Mouse (Mus musculus): ENCODE measurements around the gene Gm49396. TPM values are rescaled to one million over a fixed set of nuclear protein-coding genes. Genes with fewer than 3 reads are reported as not detected.
A peak's percentile ranks its signal among the peaks of the same experiment; 100 is the strongest.

Gene Gm49396
- total and polyA plus RNA-seq, 2 experiments from 2014 or later = 6.0 to 7.2 TPM

- Histone ChIP-seq H3K27ac (ENCODE audit: low read depth, low read length) (no peak overlapping the region), H3K9me3 (ENCODE audit: low read length) (no peaks in the 10 kb centered on the region), H3K36me3 (ENCODE audit: insufficient read depth, low read length) (peaks cover 20% of the 10 kb centered on the region), H3K4me2 (ENCODE audit: low read depth, low read length, poor library complexity, severe bottlenecking) (no peak overlapping the region), H3K4me1 (ENCODE audit: insufficient read depth, low read length) (no peaks in the 10 kb centered on the region), H3K9ac (replicated peaks; ENCODE audit: low read length, poor library complexity, severe bottlenecking) (no peak overlapping the region), H3K4me3 (ENCODE audit: low read depth, low read length) (no peak overlapping the region), H3K27me3 (ENCODE audit: insufficient read depth, low read length) (no peaks in the 10 kb centered on the region)
- DNase-seq (ENCODE audit: low spot score) (peak; percentile 53), ATAC-seq (ENCODE audit: low FRiP score) (no peak)
- 23% methylated on average over 14 of the region's 14 CpGs for WGBS
- peak; percentile 70 for TF ChIP-seq CTCF (IDR thresholded peaks at IDR 0.05)
These were observed 50.5 kb downstream of the Gm49396 start for GRCm38 (mm10) chr7:30613529-30614112.

GRCm38 (mm10) chr7:30614454-30614853 lies 51.3 kb downstream of the Gm49396 start:
- no peaks in the 10 kb centered on the region for H3K4me1 ChIP-seq (ENCODE audit: insufficient read depth, low read length)

GRCm38 (mm10) chr7:30615049-30615760 lies 52.1 kb downstream of the Gm49396 start:
- no peaks in the 10 kb centered on the region for H3K27me3 ChIP-seq (ENCODE audit: insufficient read depth, low read length)
- DNase-seq (ENCODE audit: low spot score) = no peak
- no peak overlapping the region for H3K4me3 ChIP-seq (ENCODE audit: low read depth, low read length)
- H3K36me3 ChIP-seq (ENCODE audit: insufficient read depth, low read length) = peaks cover 25% of the 10 kb centered on the region
- no peak overlapping the region for H3K4me2 ChIP-seq (ENCODE audit: low read depth, low read length, poor library complexity, severe bottlenecking)
- H3K9me3 ChIP-seq (ENCODE audit: low read length) = no peaks in the 10 kb centered on the region
- WGBS = 58% methylated on average over 5 of the region's 5 CpGs
- no peak overlapping the region for H3K27ac ChIP-seq (ENCODE audit: low read depth, low read length)
- H3K9ac ChIP-seq (replicated peaks; ENCODE audit: low read length, poor library complexity, severe bottlenecking) = no peak overlapping the region
- H3K4me1 ChIP-seq (ENCODE audit: insufficient read depth, low read length) = no peaks in the 10 kb centered on the region
- ATAC-seq (ENCODE audit: low FRiP score) = no peak
- no peak for TF ChIP-seq CTCF (IDR thresholded peaks at IDR 0.05)

More at GRCm38 (mm10) chr7:30614454-30614853, 51.3 kb downstream of the Gm49396 start:
- Histone ChIP-seq H3K4me2 (ENCODE audit: low read depth, low read length, poor library complexity, severe bottlenecking) (no peak overlapping the region), H3K36me3 (ENCODE audit: insufficient read depth, low read length) (peaks cover 25% of the 10 kb centered on the region), H3K27ac (ENCODE audit: low read depth, low read length) (no peak overlapping the region), H3K4me3 (ENCODE audit: low read depth, low read length) (no peak overlapping the region), H3K27me3 (ENCODE audit: insufficient read depth, low read length) (no peaks in the 10 kb centered on the region), H3K9ac (replicated peaks; ENCODE audit: low read length, poor library complexity, severe bottlenecking) (no peak overlapping the region), H3K9me3 (ENCODE audit: low read length) (no peaks in the 10 kb centered on the region)
- peak; percentile 40 for TF ChIP-seq CTCF (IDR thresholded peaks at IDR 0.05)
- 80% methylated on average over 2 of the region's 2 CpGs for WGBS
- DNase-seq (ENCODE audit: low spot score) (peak; percentile 5), ATAC-seq (ENCODE audit: low FRiP score) (no peak)

Small RNA genes within 50 kb of the gene (microRNA-seq; reads per million reads assigned to microRNA genes)
- not detected for gene Gm38670 (ENCODE audit: borderline number of aligned reads)
- gene Mir3569 (ENCODE audit: borderline number of aligned reads) = not detected

Other genes with a start within 250 kb of the Gm49396 start
Only the 30 nearest of the 33 such genes appear.
- gene Lrfn3, start 200.6 kb upstream of the Gm49396 start, total RNA-seq (2014; rRNA removed) = 44.8 and 47.5 TPM in 2 replicates
- gene Lrfn3, start 200.6 kb upstream of the Gm49396 start, polyA plus RNA-seq (2015; fragmentation: Nextera tagmentation; extraction: Ambion mirVana) = 22.1 and 24.8 TPM in 2 replicates
- 20.6 and 23.5 TPM in 2 replicates for gene Tyrobp, start 149.6 kb upstream of the Gm49396 start, total RNA-seq (2014; rRNA removed)
- gene Tyrobp, start 149.6 kb upstream of the Gm49396 start, polyA plus RNA-seq (2015; fragmentation: Nextera tagmentation; extraction: Ambion mirVana) = 43.7 and 46.5 TPM in 2 replicates
- gene Hcst, start 143.5 kb upstream of the Gm49396 start, total RNA-seq (2014; rRNA removed) = not detected in 2 replicates
- gene Hcst, start 143.5 kb upstream of the Gm49396 start, polyA plus RNA-seq (2015; fragmentation: Nextera tagmentation; extraction: Ambion mirVana) = 0.54 and 0.76 TPM in 2 replicates
- gene Nfkbid, start 141.6 kb upstream of the Gm49396 start, total RNA-seq (2014; rRNA removed) = 2.1 and 2.2 TPM in 2 replicates
- gene Nfkbid, start 141.6 kb upstream of the Gm49396 start, polyA plus RNA-seq (2015; fragmentation: Nextera tagmentation; extraction: Ambion mirVana) = 2.2 and 2.8 TPM in 2 replicates
- 923 and 924 TPM in 2 replicates for gene Aplp1, start 117.8 kb upstream of the Gm49396 start, total RNA-seq (2014; rRNA removed)
- gene Aplp1, start 117.8 kb upstream of the Gm49396 start, polyA plus RNA-seq (2015; fragmentation: Nextera tagmentation; extraction: Ambion mirVana) = 811 and 814 TPM in 2 replicates
- 0.99 and 4.9 TPM in 2 replicates for gene Kirrel2, start 105.7 kb upstream of the Gm49396 start, total RNA-seq (2014; rRNA removed)
- 0.32 and 0.43 TPM in 2 replicates for gene Kirrel2, start 105.7 kb upstream of the Gm49396 start, polyA plus RNA-seq (2015; fragmentation: Nextera tagmentation; extraction: Ambion mirVana)
- gene Nphs1, start 105.0 kb upstream of the Gm49396 start, total RNA-seq (2014; rRNA removed) = 0.33 TPM in 1 of 2 replicates, not detected in the other
- gene Nphs1, start 105.0 kb upstream of the Gm49396 start, polyA plus RNA-seq (2015; fragmentation: Nextera tagmentation; extraction: Ambion mirVana) = 0.11 TPM in 1 of 2 replicates, not detected in the other
- gene Prodh2, start 69.7 kb upstream of the Gm49396 start, total RNA-seq (2014; rRNA removed) = not detected in 2 replicates
- gene Prodh2, start 69.7 kb upstream of the Gm49396 start, polyA plus RNA-seq (2015; fragmentation: Nextera tagmentation; extraction: Ambion mirVana) = not detected in 2 replicates
- gene Arhgap33, start 28.3 kb upstream of the Gm49396 start, total RNA-seq (2014; rRNA removed) = 67.0 and 68.2 TPM in 2 replicates
- gene Arhgap33, start 28.3 kb upstream of the Gm49396 start, polyA plus RNA-seq (2015; fragmentation: Nextera tagmentation; extraction: Ambion mirVana) = 113 TPM in 2 replicates
- 5.9 and 6.2 TPM in 2 replicates for gene Hspb6, start 11.2 kb upstream of the Gm49396 start, total RNA-seq (2014; rRNA removed)
- gene Hspb6, start 11.2 kb upstream of the Gm49396 start, polyA plus RNA-seq (2015; fragmentation: Nextera tagmentation; extraction: Ambion mirVana) = 13.4 and 13.5 TPM in 2 replicates
- gene Proser3, start 11.0 kb upstream of the Gm49396 start, total RNA-seq (2014; rRNA removed) = 15.2 and 23.3 TPM in 2 replicates
- gene Proser3, start 11.0 kb upstream of the Gm49396 start, polyA plus RNA-seq (2015; fragmentation: Nextera tagmentation; extraction: Ambion mirVana) = 3.3 and 3.4 TPM in 2 replicates
- gene Lin37, start 3.5 kb upstream of the Gm49396 start, total RNA-seq (2014; rRNA removed) = 15.7 and 32.0 TPM in 2 replicates
- 53.5 and 54.1 TPM in 2 replicates for gene Lin37, start 3.5 kb upstream of the Gm49396 start, polyA plus RNA-seq (2015; fragmentation: Nextera tagmentation; extraction: Ambion mirVana)
- gene U2af1l4, start within 50 bp of the Gm49396 start, total RNA-seq (2014; rRNA removed) = 54.7 and 64.2 TPM in 2 replicates
- 96.4 and 97.0 TPM in 2 replicates for gene U2af1l4, start within 50 bp of the Gm49396 start, polyA plus RNA-seq (2015; fragmentation: Nextera tagmentation; extraction: Ambion mirVana)
- gene Psenen, start 283 bp downstream of the Gm49396 start, total RNA-seq (2014; rRNA removed) = 63.8 and 133 TPM in 2 replicates
- gene Psenen, start 283 bp downstream of the Gm49396 start, polyA plus RNA-seq (2015; fragmentation: Nextera tagmentation; extraction: Ambion mirVana) = 135 and 144 TPM in 2 replicates
- gene Igflr1, start 2.1 kb downstream of the Gm49396 start, total RNA-seq (2014; rRNA removed) = 0.99 and 1.9 TPM in 2 replicates
- gene Igflr1, start 2.1 kb downstream of the Gm49396 start, polyA plus RNA-seq (2015; fragmentation: Nextera tagmentation; extraction: Ambion mirVana) = 3.1 and 5.6 TPM in 2 replicates
- 38.8 and 39.5 TPM in 2 replicates for gene Kmt2b, start 25.4 kb downstream of the Gm49396 start, total RNA-seq (2014; rRNA removed)
- 5.3 and 8.3 TPM in 2 replicates for gene Kmt2b, start 25.4 kb downstream of the Gm49396 start, polyA plus RNA-seq (2015; fragmentation: Nextera tagmentation; extraction: Ambion mirVana)
- not detected in 2 replicates for gene Zbtb32, start 35.6 kb downstream of the Gm49396 start, total RNA-seq (2014; rRNA removed)
- gene Zbtb32, start 35.6 kb downstream of the Gm49396 start, polyA plus RNA-seq (2015; fragmentation: Nextera tagmentation; extraction: Ambion mirVana) = 0.22 and 0.39 TPM in 2 replicates
- 0.76 and 1.5 TPM in 2 replicates for gene Upk1a, start 49.5 kb downstream of the Gm49396 start, total RNA-seq (2014; rRNA removed)
- gene Upk1a, start 49.5 kb downstream of the Gm49396 start, polyA plus RNA-seq (2015; fragmentation: Nextera tagmentation; extraction: Ambion mirVana) = 0.65 and 0.84 TPM in 2 replicates
- gene Cox6b1, start 62.8 kb downstream of the Gm49396 start, total RNA-seq (2014; rRNA removed) = 310 and 337 TPM in 2 replicates
- gene Cox6b1, start 62.8 kb downstream of the Gm49396 start, polyA plus RNA-seq (2015; fragmentation: Nextera tagmentation; extraction: Ambion mirVana) = 1,351 and 1,409 TPM in 2 replicates
- 1.2 TPM in 1 of 2 replicates, not detected in the other for gene Etv2, start 72.5 kb downstream of the Gm49396 start, total RNA-seq (2014; rRNA removed)
- 0.15 TPM in 1 of 2 replicates, not detected in the other for gene Etv2, start 72.5 kb downstream of the Gm49396 start, polyA plus RNA-seq (2015; fragmentation: Nextera tagmentation; extraction: Ambion mirVana)
- gene Rbm42, start 87.0 kb downstream of the Gm49396 start, total RNA-seq (2014; rRNA removed) = 163 and 185 TPM in 2 replicates
- gene Rbm42, start 87.0 kb downstream of the Gm49396 start, polyA plus RNA-seq (2015; fragmentation: Nextera tagmentation; extraction: Ambion mirVana) = 120 and 123 TPM in 2 replicates
- 17.9 and 22.7 TPM in 2 replicates for gene Haus5, start 101.7 kb downstream of the Gm49396 start, total RNA-seq (2014; rRNA removed)
- gene Haus5, start 101.7 kb downstream of the Gm49396 start, polyA plus RNA-seq (2015; fragmentation: Nextera tagmentation; extraction: Ambion mirVana) = 19.8 and 20.0 TPM in 2 replicates
- gene Pmis2, start 108.3 kb downstream of the Gm49396 start, total RNA-seq (2014; rRNA removed) = not detected in 2 replicates
- not detected in 2 replicates for gene Pmis2, start 108.3 kb downstream of the Gm49396 start, polyA plus RNA-seq (2015; fragmentation: Nextera tagmentation; extraction: Ambion mirVana)
- gene 2200002J24Rik, start 135.6 kb downstream of the Gm49396 start, total RNA-seq (2014; rRNA removed) = not detected in 2 replicates
- gene 2200002J24Rik, start 135.6 kb downstream of the Gm49396 start, polyA plus RNA-seq (2015; fragmentation: Nextera tagmentation; extraction: Ambion mirVana) = not detected in 2 replicates
- 0.82 and 2.3 TPM in 2 replicates for gene Atp4a, start 148.9 kb downstream of the Gm49396 start, total RNA-seq (2014; rRNA removed)
- gene Atp4a, start 148.9 kb downstream of the Gm49396 start, polyA plus RNA-seq (2015; fragmentation: Nextera tagmentation; extraction: Ambion mirVana) = 2.7 and 2.8 TPM in 2 replicates
- gene Tmem147, start 166.2 kb downstream of the Gm49396 start, total RNA-seq (2014; rRNA removed) = 166 and 167 TPM in 2 replicates
- 290 and 318 TPM in 2 replicates for gene Tmem147, start 166.2 kb downstream of the Gm49396 start, polyA plus RNA-seq (2015; fragmentation: Nextera tagmentation; extraction: Ambion mirVana)
- gene Gapdhs, start 180.3 kb downstream of the Gm49396 start, total RNA-seq (2014; rRNA removed) = not detected in 2 replicates
- gene Gapdhs, start 180.3 kb downstream of the Gm49396 start, polyA plus RNA-seq (2015; fragmentation: Nextera tagmentation; extraction: Ambion mirVana) = 0.79 and 0.80 TPM in 2 replicates
- gene Sbsn, start 188.1 kb downstream of the Gm49396 start, total RNA-seq (2014; rRNA removed) = 2.4 and 4.0 TPM in 2 replicates
- gene Sbsn, start 188.1 kb downstream of the Gm49396 start, polyA plus RNA-seq (2015; fragmentation: Nextera tagmentation; extraction: Ambion mirVana) = 1.8 and 4.1 TPM in 2 replicates
- gene Dmkn, start 200.4 kb downstream of the Gm49396 start, total RNA-seq (2014; rRNA removed) = 0.71 and 7.9 TPM in 2 replicates
- 4.5 and 4.9 TPM in 2 replicates for gene Dmkn, start 200.4 kb downstream of the Gm49396 start, polyA plus RNA-seq (2015; fragmentation: Nextera tagmentation; extraction: Ambion mirVana)
- gene Krtdap, start 224.6 kb downstream of the Gm49396 start, total RNA-seq (2014; rRNA removed) = 4.8 and 19.2 TPM in 2 replicates
- gene Krtdap, start 224.6 kb downstream of the Gm49396 start, polyA plus RNA-seq (2015; fragmentation: Nextera tagmentation; extraction: Ambion mirVana) = 1.2 and 1.6 TPM in 2 replicates

All from midbrain, postnatal 0 days (tissue).